Mouse (Mus musculus) myocyte (in vitro differentiated cells): ENCODE results near the gene Cd163l1.

Experiments
- E2F4 ChIP-seq: IDR thresholded peaks from one replicate; pipeline ENCODE4 v1.6.1; 2011; ENCODE audit warnings: mild to moderate bottlenecking, control low read depth, moderate library complexity; ENCODE audit not compliant: insufficient read depth
- POLR2A ChIP-seq: IDR thresholded peaks from one replicate; pipeline ENCODE4 v1.6.1; 2011; ENCODE audit warnings: low read depth, mild to moderate bottlenecking, control low read depth, moderate library complexity; ENCODE audit not compliant: insufficient read length
- POLR2AphosphoS2 ChIP-seq: IDR thresholded peaks from one replicate; pipeline ENCODE4 v1.6.1; 2011; ENCODE audit warnings: low read depth, control low read depth; ENCODE audit not compliant: insufficient read length
- SRF ChIP-seq: IDR thresholded peaks from one replicate; pipeline ENCODE4 v1.6.1; 2011; ENCODE audit warnings: low read depth; ENCODE audit not compliant: control insufficient read depth, insufficient read length

DNA sequence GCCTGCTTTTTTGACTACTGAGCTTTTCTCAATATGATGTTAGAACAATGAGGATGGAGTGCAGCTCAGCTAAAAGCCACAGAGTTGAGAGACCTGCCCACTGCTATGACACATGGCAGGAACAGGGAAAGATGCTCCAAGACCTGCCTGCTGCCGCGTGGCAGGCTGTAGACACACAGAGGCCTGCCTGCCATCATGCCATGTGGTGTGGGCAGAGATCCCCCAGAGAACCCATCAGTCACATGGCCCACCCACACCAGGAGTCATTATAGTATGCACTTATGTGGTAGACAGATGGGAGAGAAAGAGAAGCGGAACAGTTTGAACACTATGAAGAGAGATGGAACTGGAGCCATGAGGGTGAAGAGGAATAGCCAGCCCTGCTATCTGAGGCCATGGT, 15.6 kb downstream of the Cd163l1 start:
- no peak for TF ChIP-seq SRF
- no peak for TF ChIP-seq POLR2A
- TF ChIP-seq E2F4 = no peak
- no peak for TF ChIP-seq POLR2AphosphoS2
